7 mouse cellular contexts compared by ENCODE assay signal in genomic region chr8:3515771-3516417, GRCm38 (mm10). TPM values are rescaled to one million over a fixed set of nuclear protein-coding genes. Genes with fewer than 3 reads are reported as not detected.
DNase-seq lines count a peak whose midpoint lies in the region; ATAC-seq and TF ChIP-seq lines count a peak whose summit lies in the region.

No protein-coding gene starts in this region.

- peak overlapping the region; percentile 62 for H3K27ac ChIP-seq in lung, embryonic 15.5 days

- TF ChIP-seq CTCF in G1E (IDR thresholded peaks at IDR 0.05; ENCODE audit: low read depth, low read length): no peak

- under 1% methylated on average over 25 of the region's 25 CpGs for WGBS in lung, embryonic 15.5 days

- peak overlapping the region; percentile 94 for H3K4me3 ChIP-seq in G1E (ENCODE audit: low read depth, low read length)
- H3K4me3 ChIP-seq in lung, embryonic 15.5 days: peak overlapping the region; percentile 75

- H3K4me2 ChIP-seq in lung, embryonic 15.5 days: peak overlapping the region; percentile 93

- ATAC-seq in G1E (ENCODE audit: extremely low read depth, insufficient number of reproducible peaks, low FRiP score, poor library complexity, severe bottlenecking): peak; percentile 6
- ATAC-seq in erythroid progenitor cell, adult 5-6 weeks (replicated peaks; ENCODE audit: low FRiP score, poor library complexity, severe bottlenecking): peak; percentile 48
- ATAC-seq in hematopoietic stem cell, adult 5-6 weeks (replicated peaks in 1 of 2; ENCODE audit: insufficient read depth in 1 of 2, low FRiP score in 2 of 2, low TSS enrichment in 1 of 2, low read depth in 1 of 2, poor library complexity in 2 of 2, severe bottlenecking in 2 of 2): peak; percentile 19 to 36
- ATAC-seq in lung, embryonic 15.5 days (ENCODE audit: borderline replicate concordance, extremely low read depth, low FRiP score, low TSS enrichment): peak; percentile 8

- H3K27me3 ChIP-seq in G1E (ENCODE audit: insufficient read depth, low read length): no peaks in the 10 kb centered on the region
- H3K27me3 ChIP-seq in lung, embryonic 15.5 days: no peaks in the 10 kb centered on the region

- peak; percentile 63 for DNase-seq in G1E (ENCODE audit: low spot score)
- peak; percentile 52 for DNase-seq in adrenal gland, adult 8-10 months
- peak; percentile 54 for DNase-seq in layer of hippocampus, adult 9-10 months (ENCODE audit: low spot score)
- DNase-seq in retina, adult 2 months (ENCODE audit: low read depth, low spot score): peak; percentile 13

- peaks cover 34% of the 10 kb centered on the region for H3K4me1 ChIP-seq in G1E (ENCODE audit: insufficient read depth, low read depth, low read length)
- H3K4me1 ChIP-seq in lung, embryonic 15.5 days: peaks cover 16% of the 10 kb centered on the region; the same call in 1 of the 2 replicates

- H3K9me3 ChIP-seq in G1E (replicated peaks): no peaks in the 10 kb centered on the region
- H3K9me3 ChIP-seq in lung, embryonic 15.5 days: no peaks in the 10 kb centered on the region

- peak overlapping the region; percentile 62 for H3K9ac ChIP-seq in lung, embryonic 15.5 days

- H3K36me3 ChIP-seq in G1E (replicated peaks): peaks cover 56% of the 10 kb centered on the region
- peaks cover 4% of the 10 kb centered on the region; the same call in 1 of the 2 replicates for H3K36me3 ChIP-seq in lung, embryonic 15.5 days

RNA-seq across cellular contexts. Expression of gene Pnpla6, which starts 0.7 kb away (rescaled TPM):
- 39.8 and 61.5 TPM in 2 replicates for total RNA-seq in G1E (2014; fragmentation: Nextera tagmentation)
- 33.9 and 34.3 TPM in 2 replicates for total RNA-seq in G1E (2017)
- 21.4 and 25.1 TPM in 2 replicates for polyA plus RNA-seq in G1E (2012)
- 10 to 100 TPM; 49.3 to 73.9 (median 63.2) TPM for total RNA-seq in adrenal gland, adult 8-10 months (2022)
- total RNA-seq in erythroid progenitor cell, adult 5-6 weeks (2015; ENCODE audit: low replicate concordance): 110 and 131 TPM in 2 replicates
- total RNA-seq in erythroid progenitor cell, adult 5-6 weeks (2017; ENCODE audit: low replicate concordance): 147 and 272 TPM in 2 replicates
- total RNA-seq in hematopoietic stem cell, adult 5-6 weeks (2017): 26.4 and 34.5 TPM in 2 replicates
- 21.7 and 29.9 TPM in 2 replicates for polyA plus RNA-seq in lung, embryonic 15.5 days (2015; fragmentation: Nextera tagmentation; extraction: Ambion mirVana)

RNA-seq across cellular contexts. Expression of gene Mcoln1, which starts 15.6 kb away (rescaled TPM):
- total RNA-seq in G1E (2014; fragmentation: Nextera tagmentation) (42.4 and 43.6 TPM in 2 replicates), G1E (2017) (41.5 and 46.9 TPM in 2 replicates)
- polyA plus RNA-seq in G1E (2012): 144 and 171 TPM in 2 replicates
- 10 to 100 TPM; 45.0 to 82.0 (median 60.3) TPM for total RNA-seq in adrenal gland, adult 8-10 months (2022)
- 45.3 and 65.2 TPM in 2 replicates for total RNA-seq in erythroid progenitor cell, adult 5-6 weeks (2015; ENCODE audit: low replicate concordance)
- 82.9 and 267 TPM in 2 replicates for total RNA-seq in erythroid progenitor cell, adult 5-6 weeks (2017; ENCODE audit: low replicate concordance)
- total RNA-seq in hematopoietic stem cell, adult 5-6 weeks (2017): 29.8 and 40.4 TPM in 2 replicates
- 45.7 and 50.7 TPM in 2 replicates for polyA plus RNA-seq in lung, embryonic 15.5 days (2015; fragmentation: Nextera tagmentation; extraction: Ambion mirVana)

RNA-seq across cellular contexts. Expression of gene Zfp358, which starts 23.0 kb away (rescaled TPM):
- total RNA-seq in G1E (2014; fragmentation: Nextera tagmentation) (25.7 and 26.6 TPM in 2 replicates), G1E (2017) (6.6 and 7.4 TPM in 2 replicates)
- 19.2 and 22.7 TPM in 2 replicates for polyA plus RNA-seq in G1E (2012)
- 10 to 100 TPM; 20.6 to 22.9 (median 21.7) TPM for total RNA-seq in adrenal gland, adult 8-10 months (2022)
- 2.9 TPM in 1 of 2 replicates, not detected in the other for total RNA-seq in erythroid progenitor cell, adult 5-6 weeks (2015; ENCODE audit: low replicate concordance)
- total RNA-seq in erythroid progenitor cell, adult 5-6 weeks (2017; ENCODE audit: low replicate concordance): 2.0 TPM in 1 of 2 replicates, not detected in the other
- 10.6 and 11.6 TPM in 2 replicates for total RNA-seq in hematopoietic stem cell, adult 5-6 weeks (2017)
- 44.6 and 45.2 TPM in 2 replicates for polyA plus RNA-seq in lung, embryonic 15.5 days (2015; fragmentation: Nextera tagmentation; extraction: Ambion mirVana)

RNA-seq across cellular contexts. Expression of gene Tex45, which starts 45.2 kb away (rescaled TPM):
- total RNA-seq in G1E (2014; fragmentation: Nextera tagmentation) (not detected in 2 replicates), G1E (2017) (0.11 TPM in 1 of 2 replicates, not detected in the other)
- not detected in 2 replicates for polyA plus RNA-seq in G1E (2012)
- total RNA-seq in adrenal gland, adult 8-10 months (2022): under 1 TPM in 2 of 4 experiments, not detected in 2; 0.28 to 0.46 TPM
- not detected in 2 replicates for total RNA-seq in erythroid progenitor cell, adult 5-6 weeks (2015; ENCODE audit: low replicate concordance)
- not detected in 2 replicates for total RNA-seq in erythroid progenitor cell, adult 5-6 weeks (2017; ENCODE audit: low replicate concordance)
- total RNA-seq in hematopoietic stem cell, adult 5-6 weeks (2017): not detected in 2 replicates
- not detected in 2 replicates for polyA plus RNA-seq in lung, embryonic 15.5 days (2015; fragmentation: Nextera tagmentation; extraction: Ambion mirVana)

RNA-seq across cellular contexts. Expression of gene Pex11g, which starts 48.4 kb away (rescaled TPM):
- total RNA-seq in G1E (2014; fragmentation: Nextera tagmentation): 5.0 and 5.6 TPM in 2 replicates
- 1.9 and 2.1 TPM in 2 replicates for total RNA-seq in G1E (2017)
- 1.1 and 1.2 TPM in 2 replicates for polyA plus RNA-seq in G1E (2012)
- 10 to 100 TPM; 10.4 to 20.2 (median 12.1) TPM for total RNA-seq in adrenal gland, adult 8-10 months (2022)
- total RNA-seq in erythroid progenitor cell, adult 5-6 weeks (2015; ENCODE audit: low replicate concordance): 0.72 TPM in 1 of 2 replicates, not detected in the other
- not detected in 2 replicates for total RNA-seq in erythroid progenitor cell, adult 5-6 weeks (2017; ENCODE audit: low replicate concordance)
- 0.84 and 4.1 TPM in 2 replicates for total RNA-seq in hematopoietic stem cell, adult 5-6 weeks (2017)
- polyA plus RNA-seq in lung, embryonic 15.5 days (2015; fragmentation: Nextera tagmentation; extraction: Ambion mirVana): 9.2 and 11.4 TPM in 2 replicates

Comparison
In these comparisons a context has a peak if more than half of its experiments do, and no peak if none do; other contexts are left out.
1. Peak in every context shown above with its lines: DNase-seq, ATAC-seq, H3K4me3 ChIP-seq and H3K27ac ChIP-seq.
2. DNase-seq: peak in every context shown above with its lines; median percentile 63 in G1E; 54 in layer of hippocampus, adult 9-10 months; 52 in adrenal gland, adult 8-10 months; 13 in retina, adult 2 months.